Mouse (Mus musculus) layer of hippocampus, adult 9-11 months (tissue): Measurements from ENCODE around the gene Hist2h3c1.
"Not testable (repeated sequence)": the region's sequence is repeated elsewhere in the genome, so short reads cannot be mapped to it uniquely, and the experiment has no call there.

Experiments used
- DNase-seq: peaks from one replicate; pipeline ENCODE4 v3.0.0; 2022

Gene Hist2h3c1

DNA sequence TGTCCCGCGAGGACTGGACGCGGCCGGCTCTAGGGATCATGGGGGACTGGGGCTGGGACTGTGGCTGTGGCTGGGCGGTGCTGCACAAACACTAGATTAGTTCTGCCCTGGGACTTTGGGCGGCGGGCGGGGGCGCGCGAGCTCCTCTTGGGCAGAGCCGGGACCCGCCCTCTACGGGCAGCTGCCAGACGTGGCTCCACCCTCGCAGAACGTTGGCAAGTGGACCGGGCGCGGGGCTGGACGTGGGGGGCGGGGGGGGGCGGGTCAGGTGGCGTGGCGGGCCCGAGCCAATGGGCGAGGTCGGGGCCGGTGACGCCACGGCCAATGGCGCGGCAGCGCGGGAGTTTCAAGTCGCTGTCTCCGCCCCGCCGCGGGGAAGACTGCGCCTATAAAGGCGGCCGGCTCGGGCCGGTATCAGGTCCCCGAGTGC is at the start of gene Hist2h3c1:
Gene Hist2h3c1, plus strand, starts transcription at position 259 of the 430 bp plus-strand sequence.
- DNase-seq, result not testable (repeated sequence)

DNA sequence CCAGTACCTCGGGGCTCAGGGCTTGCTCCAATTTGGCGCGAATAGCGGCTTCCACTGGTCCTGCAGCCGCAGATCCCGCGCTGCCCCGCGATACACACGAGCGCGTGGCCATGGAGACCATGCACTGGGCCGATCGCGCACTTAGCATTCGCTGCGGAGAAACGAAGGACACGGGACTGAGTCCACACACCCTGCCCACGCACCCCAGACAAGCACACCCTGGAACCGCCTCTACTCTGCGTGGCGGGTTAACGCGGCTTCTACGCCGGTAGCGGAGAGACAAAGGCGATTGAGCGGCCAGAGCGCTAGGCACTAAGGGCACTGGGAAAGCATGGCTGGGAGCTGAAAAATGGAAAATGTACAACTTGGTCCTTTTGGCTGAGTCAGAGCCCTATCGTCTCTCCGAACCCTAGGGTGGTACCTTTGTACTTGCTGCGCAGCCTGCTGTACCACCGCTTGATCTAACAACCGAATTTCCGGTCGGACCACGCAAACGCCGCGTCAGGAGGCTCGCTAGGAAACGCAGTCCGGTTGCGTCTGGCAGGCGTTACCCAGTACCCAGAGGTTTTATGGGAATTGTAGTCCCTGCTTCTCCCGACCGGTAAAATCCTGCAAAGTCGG is 49.2 kb upstream of the Hist2h3c1 start:
- DNase-seq, result peak; percentile 94

DNA sequence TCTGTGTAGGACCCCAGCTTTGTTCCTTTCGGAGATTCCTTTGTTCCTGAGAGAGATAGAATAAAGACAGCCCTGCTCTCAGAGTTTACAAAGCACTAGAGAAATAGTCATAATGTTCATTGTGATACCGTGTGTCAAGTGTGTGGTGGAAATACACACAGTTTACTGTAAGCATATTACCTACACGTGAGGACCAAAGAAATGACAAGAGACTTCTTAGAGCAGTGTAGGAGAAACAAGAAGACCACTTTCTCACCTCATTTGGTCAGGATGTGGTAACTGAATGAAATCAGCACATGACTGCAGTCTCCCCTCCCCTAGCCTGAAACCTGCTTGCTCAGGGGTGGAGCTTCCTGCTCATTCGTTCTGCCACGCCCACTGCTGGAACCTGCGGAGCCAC is 48.3 kb upstream of the Hist2h3c1 start:
- no peak for DNase-seq

DNA sequence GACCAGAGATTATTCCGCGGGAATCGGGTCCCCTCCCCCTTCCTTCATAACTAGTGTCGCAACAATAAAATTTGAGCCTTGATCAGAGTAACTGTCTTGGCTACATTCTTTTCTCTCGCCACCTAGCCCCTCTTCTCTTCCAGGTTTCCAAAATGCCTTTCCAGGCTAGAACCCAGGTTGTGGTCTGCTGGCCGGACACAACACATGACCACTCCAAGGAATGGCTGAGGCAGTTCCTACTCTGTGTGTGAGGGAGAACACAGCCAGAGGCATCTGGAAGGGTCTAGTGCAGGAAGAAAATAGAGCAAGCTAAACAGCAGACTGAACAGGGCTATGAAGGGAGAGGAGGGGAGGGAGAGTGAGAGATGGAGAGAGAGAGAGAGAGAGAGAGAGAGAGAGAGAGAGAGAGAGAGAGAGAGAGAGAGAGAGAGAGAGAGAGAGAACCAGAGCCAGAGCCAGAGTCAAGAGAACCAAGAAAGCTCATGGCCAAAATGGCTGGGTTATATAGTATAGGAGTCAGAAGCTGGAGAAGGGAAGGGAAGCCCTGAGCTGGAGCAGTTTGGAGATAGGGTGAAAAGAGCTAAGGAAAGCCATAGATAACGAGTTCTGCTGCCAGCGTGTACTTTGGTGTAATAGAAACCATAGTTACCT is 47.8 kb upstream of the Hist2h3c1 start:
- not testable (repeated sequence) for DNase-seq

DNA sequence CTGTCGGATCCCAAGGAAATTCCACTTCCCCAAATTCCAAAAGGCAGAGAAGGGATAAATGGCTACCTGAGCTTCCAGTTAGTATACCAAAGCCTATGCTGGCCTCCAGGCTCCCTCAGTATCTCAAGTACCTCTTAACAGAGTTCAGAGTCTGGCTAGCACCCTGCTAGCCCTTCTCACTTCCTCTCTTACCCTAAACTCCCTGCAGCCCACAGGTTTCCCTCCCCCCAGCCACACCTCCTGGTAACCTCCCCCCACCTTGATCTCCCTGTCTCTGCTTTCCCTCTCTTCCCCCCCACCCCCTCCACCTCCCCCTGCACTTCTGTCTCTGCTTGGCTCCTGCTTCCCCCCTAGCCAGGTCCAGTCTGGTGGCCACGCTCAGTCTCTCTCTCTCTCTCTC is 46.8 kb upstream of the Hist2h3c1 start:
- no peak for DNase-seq

DNA sequence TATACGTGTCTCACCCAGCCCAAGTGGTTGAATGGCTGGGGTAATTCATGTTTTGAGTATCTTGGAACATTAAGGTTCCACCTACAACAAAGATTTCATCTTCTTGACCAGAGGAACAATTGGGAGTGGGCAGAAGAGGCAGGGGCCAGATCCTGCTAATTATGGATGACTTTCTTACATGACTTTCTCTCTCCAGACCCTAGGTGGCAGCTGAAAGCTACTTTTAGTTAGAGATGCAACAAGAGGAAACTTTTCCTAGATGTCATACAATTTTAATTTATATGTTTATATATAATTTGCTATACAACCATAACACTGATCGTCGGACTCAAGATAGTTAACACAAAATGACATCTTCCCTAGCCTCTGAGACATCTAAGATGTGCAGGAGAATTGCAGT is 38.7 kb upstream of the Hist2h3c1 start:
- no peak for DNase-seq

DNA sequence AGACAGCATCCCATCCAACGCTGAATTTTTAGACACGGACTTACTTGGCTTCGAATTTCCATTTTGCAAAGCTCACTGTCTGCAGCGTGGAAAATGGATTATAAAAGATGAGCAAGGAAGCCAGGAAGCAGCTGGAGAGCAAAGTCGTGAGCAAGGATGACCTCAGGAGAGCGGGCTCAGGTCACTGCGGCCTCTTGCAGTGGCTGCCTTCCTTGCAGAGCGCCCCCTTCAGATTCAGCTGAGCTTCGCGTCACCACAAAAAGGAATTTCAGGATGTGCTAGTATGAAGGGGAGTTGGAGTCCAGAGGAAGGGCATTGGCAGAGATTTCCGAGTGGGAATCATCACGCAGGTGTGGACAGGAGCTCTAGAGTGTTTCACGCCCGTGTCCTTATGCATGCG is 37.2 kb upstream of the Hist2h3c1 start:
- no peak for DNase-seq

DNA sequence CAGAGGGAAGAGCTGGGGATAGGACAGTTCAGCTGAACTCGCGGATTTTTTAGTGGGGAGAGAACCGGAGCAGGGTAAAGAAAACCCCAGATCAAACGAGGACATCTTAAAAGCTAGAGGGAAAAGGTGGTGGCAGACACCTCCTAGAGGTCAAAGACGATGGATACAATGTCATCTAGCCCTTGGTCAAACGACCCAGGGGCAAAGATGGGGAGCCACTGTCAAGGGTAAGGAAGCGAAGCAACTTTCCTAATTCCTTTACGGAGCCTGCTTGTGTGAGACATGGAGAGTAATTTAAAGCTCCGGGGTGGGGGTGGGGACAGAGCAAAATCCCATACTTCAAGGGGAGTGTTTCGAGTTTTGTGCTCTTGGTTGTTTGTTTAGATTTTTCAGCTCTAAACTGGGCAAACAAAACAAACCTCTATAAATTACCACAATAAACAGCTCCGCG is 27.3 kb upstream of the Hist2h3c1 start:
- DNase-seq, result no peak

DNA sequence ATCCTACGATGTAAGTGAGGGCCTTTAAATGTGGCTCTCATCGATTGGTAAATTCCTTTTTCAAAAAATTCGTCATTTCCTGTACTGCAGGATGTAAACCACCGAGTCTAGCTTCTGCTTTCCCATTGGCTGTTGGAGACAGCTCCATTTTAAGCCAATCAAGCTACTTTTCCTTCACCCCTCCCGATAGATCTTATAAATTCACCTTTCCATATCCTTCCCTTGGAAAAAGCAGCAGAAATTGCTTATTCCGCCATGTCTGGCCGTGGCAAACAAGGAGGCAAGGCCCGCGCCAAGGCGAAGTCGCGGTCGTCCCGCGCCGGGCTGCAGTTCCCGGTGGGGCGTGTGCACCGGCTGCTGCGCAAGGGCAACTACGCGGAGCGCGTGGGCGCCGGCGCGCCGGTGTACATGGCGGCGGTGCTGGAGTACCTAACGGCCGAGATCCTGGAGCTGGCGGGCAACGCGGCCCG is 26.8 kb upstream of the Hist2h3c1 start, which contains the start of the genes Bola1 and Hist2h2ab:
Gene Bola1, minus strand, starts transcription at position 49 of the 470 bp plus-strand sequence.
Gene Hist2h2ab, plus strand, starts transcription at position 205 of the 470 bp plus-strand sequence.
- peak; percentile 88 for DNase-seq

DNA sequence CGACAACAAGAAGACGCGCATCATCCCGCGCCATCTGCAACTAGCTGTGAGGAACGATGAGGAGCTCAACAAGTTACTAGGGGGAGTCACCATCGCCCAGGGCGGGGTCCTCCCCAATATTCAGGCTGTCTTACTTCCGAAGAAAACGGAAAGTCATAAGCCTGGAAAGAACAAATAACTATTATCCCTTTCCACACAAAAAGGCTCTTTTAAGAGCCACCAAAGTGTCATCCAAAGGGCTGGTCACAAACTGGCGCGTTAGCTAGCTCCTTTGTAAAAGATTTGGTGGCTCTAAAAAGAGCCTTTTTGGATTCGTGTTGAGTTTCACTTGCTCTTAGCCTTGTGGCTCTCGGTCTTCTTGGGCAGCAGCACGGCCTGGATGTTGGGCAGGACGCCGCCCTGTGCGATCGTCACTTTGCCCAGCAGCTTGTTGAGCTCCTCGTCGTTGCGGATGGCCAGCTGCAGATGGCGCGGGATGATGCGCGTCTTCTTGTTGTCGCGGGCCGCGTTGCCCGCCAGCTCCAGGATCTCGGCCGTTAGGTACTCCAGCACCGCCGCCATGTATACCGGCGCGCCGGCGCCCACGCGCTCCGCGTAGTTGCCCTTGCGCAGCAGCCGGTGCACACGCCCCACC is 26.2 kb upstream of the Hist2h3c1 start:
- DNase-seq, result not testable (repeated sequence)

DNA sequence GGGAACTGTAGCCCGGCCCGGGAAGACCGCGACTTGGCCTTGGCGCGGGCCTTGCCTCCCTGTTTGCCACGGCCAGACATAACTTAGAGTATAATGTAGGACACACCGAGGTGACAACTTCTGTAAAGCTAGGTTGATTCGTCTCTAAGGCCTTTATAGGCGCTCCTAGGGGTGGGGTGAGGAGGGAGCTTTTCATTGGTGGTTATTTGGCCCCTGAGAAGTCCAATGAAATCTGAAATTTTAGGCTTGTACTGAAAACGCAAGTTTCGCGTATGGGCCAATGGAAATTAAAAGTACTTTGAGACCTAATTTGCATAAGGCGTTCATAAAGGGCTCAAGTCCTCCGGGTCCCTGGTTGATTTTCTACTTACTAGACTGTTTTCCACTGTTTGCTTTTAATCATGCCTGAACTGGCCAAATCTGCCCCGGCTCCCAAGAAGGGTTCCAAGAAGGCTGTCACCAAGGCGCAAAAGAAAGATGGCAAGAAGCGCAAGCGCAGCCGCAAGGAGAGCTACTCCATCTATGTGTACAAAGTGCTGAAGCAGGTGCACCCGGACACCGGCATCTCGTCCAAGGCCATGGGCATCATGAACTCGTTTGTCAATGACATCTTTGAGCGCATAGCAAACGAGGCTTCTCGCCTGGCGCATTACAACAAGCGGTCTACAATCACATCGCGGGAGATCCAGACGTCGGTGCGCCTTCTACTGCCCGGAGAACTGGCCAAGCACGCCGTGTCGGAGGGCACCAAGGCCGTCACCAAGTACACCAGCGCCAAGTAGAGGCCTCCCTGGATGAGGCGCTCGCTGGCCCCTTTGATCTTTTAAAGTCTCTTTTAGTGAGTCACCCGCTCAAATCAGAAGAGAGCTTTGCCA is 25.5 kb upstream of the Hist2h3c1 start, which contains the start of the genes Hist2h2ac and Hist2h2be:
Gene Hist2h2ac, minus strand, starts transcription at position 116 of the 875 bp plus-strand sequence.
Gene Hist2h2be, plus strand, starts transcription at position 355 of the 875 bp plus-strand sequence.
- DNase-seq, result peak; percentile 93

DNA sequence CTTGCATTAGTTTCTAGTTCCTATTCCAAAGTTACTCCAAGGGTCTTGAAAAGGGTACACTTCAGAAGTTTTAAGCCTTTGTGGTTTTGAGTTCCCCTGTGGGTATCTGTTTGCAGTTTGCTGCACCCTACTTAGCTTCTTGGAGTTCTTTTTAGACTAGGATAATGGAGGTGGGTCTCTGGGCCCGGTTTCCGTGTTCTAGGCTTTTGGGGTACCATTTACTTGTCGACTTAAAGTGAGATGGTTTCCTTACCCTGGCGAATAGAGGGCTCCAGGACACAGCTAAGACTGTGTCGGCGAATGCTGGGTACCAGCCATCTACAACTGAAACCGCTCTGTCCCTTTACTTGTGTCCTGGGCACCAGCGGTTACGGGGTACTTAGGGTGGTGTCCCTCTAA is 24.8 kb upstream of the Hist2h3c1 start:
- no peak for DNase-seq

DNA sequence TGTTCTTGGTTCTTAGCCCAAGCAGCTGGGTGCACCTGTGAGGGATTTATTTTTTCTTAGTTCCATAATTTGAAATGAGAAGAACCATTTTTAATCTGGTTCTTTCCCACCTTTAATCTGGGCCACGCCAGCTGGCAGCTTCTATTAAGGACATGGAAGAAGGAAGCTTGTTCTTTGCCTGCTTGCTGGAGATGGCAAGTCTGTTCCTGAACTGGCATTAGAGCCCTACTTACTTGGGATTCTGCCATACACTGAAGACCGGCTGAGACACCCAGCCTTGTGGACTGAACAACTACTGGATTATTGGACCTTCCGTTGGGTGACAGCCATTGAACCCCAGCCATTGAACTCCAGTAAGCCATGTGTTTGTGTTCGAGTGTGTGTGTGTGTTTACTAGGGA is 23.7 kb upstream of the Hist2h3c1 start:
- DNase-seq, result no peak

DNA sequence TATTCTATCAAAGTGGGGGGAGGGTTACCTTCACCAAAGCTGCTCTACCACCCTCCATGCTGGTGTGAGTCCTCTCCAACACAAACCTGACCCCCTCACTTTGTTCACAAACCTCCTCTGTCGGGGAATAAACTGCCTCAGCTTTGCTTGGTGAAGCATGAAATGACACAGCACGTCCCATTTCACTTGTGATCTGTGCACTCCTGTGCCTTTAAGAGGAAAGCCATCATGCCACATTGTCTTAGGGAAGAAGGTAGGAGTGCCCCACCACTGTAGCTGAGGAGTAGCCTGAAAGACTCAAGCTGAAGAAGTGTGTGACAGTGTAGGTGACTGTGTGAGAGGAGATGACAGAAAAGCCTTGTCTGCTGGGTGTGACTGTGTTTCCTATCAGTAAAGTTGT is 21.1 kb upstream of the Hist2h3c1 start:
- no peak for DNase-seq

DNA sequence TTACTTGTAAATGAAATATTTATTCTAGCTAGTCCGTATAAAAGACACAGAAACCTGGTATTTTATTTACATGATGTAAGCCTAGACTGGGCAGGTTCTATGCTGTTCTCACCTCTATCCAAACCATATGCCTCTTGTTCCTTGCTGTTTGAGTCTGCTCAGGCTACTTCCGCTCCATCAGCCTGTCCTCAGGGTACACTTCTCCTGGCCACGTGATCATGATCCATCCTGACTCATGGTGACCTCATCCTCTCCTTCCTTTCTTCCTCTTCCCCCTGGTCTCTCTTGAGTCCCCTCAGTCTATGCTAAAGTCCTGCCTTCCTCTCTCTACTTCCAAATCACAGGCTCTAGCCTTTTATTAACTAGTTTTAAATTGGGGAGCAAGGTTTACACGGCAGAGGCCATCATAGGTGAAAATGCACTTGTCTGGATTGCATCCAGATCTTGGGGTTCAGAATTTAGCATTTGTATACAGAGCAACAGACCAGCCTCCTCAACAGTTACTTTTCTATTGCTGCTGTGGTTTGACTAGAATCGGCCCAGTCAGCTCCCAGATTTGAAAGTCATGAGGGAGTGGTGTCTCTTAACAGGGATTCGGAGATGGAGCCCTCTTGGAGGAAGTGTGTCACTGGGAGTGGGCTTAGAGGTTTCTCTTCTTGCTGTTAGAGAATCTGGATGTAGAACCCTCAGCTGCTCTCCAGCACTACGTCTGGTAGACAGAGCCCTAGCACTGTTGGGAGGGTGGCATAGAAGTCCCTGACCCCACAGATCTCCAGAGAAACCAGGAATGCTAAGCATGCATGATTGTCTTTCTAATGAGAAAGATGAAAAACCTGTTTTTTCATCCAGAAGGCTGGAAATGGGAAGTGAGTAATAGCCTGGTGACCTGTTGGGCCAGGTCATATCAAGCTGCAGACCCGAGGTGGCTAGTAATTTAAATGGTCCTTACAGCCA is 19.5 kb upstream of the Hist2h3c1 start:
- peak; percentile 57 for DNase-seq

DNA sequence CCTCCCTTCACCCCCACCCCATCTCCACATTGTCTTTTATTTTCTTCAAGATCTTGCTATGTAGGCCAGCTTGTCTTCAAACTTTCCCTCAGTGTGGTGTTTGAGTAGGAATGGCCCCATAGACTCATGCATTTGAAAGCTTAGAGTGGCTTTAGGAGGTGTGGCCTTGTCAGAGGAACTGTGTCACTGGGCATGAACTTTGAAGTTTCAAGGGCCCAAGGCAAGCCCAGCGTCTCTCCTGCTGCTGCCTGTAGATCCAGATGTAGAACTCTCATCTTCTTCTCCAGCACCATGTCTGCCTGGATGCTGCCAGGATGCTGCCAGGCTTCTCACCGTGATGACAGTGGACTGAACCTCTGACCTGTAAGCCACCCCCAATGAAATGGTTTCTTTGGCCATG is 17.7 kb upstream of the Hist2h3c1 start:
- DNase-seq, result no peak

DNA sequence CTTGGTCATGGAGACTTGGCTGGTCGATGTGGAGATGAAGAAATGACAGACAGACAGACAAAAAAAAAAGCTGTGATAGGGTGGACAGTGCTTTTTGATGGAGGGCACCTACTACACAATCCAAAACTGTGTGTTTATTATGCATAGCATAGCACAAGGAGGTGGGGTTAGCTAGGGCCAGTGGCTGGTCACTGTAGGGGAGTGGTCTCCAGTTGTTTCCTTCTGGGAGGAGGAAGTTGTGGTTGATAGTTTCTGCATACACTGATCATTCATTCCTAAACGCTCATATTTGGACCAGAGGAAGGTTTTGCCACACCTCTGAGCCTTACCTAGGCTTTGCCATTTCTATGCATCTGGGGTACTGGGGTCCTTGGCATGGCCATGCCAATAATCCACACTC is 16.1 kb upstream of the Hist2h3c1 start:
- no peak for DNase-seq

DNA sequence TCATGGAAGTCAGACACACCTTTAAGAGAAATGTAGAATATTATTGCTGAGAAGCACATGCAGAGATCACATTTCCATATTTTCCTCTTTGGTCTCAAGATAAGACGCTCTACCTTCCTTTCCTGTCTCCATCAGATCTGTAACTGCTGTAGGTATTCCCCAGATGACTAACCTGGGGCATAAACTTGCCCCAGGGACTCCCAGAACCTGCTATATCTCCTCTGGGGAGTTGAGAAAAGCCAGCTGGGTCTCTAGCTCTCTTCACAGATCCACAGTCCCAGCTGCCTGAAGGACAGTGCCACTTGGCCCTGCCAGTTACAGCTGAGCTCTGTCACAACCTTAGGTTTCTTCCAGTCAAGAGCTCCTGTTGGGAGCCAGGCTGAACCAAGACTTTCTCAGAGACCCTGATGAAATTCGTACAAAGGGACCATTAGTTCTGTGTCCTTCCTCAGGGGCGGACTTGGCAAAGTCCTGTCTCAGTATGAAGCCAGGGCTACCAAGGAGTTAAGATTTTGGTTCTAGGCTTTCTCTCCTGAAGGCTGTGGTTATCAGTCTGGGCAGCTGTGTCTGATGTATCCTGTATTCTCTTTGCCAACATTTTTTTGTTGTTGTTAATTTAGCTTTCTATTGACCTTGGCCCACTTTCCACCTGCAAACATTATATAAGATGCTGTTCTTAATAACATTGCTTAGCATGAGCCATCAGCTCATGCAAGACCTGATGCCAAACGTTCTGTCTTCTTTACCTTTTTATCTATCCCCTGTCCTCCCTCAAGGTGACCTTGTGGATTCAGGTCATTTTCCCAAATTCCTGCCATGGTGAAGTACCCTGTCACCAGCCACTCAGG is 15.4 kb upstream of the Hist2h3c1 start:
- no peak for DNase-seq

DNA sequence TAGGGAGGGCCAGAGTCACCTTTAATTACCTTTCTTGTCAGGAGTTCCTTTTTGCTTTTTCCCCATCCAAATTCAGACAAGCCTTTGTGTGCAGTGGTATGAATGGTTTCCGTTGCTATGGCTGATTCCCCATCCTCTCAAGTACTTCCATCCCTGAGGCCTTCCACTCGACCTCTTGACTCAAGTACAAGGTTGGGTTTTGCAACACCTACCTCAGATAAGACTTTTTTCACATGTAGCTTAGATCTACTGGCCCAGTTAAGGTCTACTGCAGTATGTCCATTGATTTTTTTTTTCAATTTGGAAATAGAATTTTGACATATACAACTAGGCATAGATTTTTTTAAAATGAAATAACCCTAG is 14.7 kb upstream of the Hist2h3c1 start:
- DNase-seq, result no peak

DNA sequence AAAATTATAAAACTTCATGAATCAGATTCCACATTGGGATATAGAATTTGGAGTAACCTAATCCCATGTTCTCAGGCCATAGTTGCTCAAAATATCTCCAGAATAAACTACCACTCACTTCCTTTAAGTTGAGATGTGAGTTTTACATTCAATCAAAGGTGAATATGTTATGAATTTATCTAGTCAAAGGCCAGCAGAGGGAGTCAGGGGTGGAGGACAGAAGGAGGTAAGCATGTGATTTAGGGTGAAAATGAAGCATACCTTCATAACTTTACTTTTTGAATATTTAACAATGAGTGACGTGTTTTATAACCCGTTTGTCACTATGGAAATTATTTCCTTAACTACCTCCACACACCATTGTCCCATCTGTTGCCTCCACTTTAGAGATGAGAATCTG is 11.6 kb upstream of the Hist2h3c1 start:
- DNase-seq, result no peak

DNA sequence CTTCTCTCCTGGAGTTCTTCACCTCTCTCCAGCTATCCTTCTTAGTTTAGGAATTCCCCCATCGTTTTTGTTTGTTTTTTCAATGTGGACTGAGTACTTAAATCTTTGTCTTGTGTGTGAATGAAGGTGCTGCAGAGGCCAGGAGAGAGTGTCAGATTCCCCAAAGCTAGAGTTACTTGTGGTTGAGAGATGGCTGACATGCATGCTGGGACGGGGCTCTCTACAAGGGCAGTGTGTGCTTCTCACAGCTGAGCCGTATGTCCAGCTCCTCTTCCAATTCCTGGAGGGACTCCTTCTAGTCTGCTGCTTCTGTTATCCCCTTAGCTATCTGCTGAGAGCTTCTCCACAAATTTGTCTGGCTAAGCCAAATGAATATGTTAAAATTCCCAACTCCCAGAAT is 10.6 kb upstream of the Hist2h3c1 start:
- no peak for DNase-seq
